Mouse (Mus musculus): Measurements from ENCODE around the gene Olfr224. TPM values are rescaled to one million over a fixed set of nuclear protein-coding genes. Genes with fewer than 3 reads are reported as not detected.

The Olfr224 gene
- not detected for total RNA-seq (2021)
- long read RNA-seq, experiment 1, result 0 reads
- long read RNA-seq, experiment 2, result 0 reads

- no peak for TF ChIP-seq CTCF (conservative IDR thresholded peaks at IDR 0.05)
- Histone ChIP-seq H3K4me3 (no peak within 1 kb of the TSS), H3K27ac (no peak within 1 kb of the TSS)
- no peak for DNase-seq (ENCODE audit: low spot score in 2 of 2)
Observed at GRCm38 (mm10) chr11:58570405-58570804, at the start of gene Olfr224. Gene Olfr224, minus strand, starts transcription at chr11:58570553.

GRCm38 (mm10) chr11:58618793-58619192 lies 48.4 kb upstream of the Olfr224 start:
- peak overlapping the region; percentile 84 for H3K27ac ChIP-seq
- no peak overlapping the region for H3K4me3 ChIP-seq
- DNase-seq (ENCODE audit: low spot score in 2 of 2), result peak; percentile 17 to 30
- TF ChIP-seq CTCF (conservative IDR thresholded peaks at IDR 0.05), result no peak

GRCm38 (mm10) chr11:58618369-58618768 lies 48.0 kb upstream of the Olfr224 start:
- Histone ChIP-seq H3K27ac (peak overlapping the region; percentile 84), H3K4me3 (no peak overlapping the region)
- TF ChIP-seq CTCF (conservative IDR thresholded peaks at IDR 0.05), result no peak
- DNase-seq (ENCODE audit: low spot score in 2 of 2), result no peak

GRCm38 (mm10) chr11:58615975-58616374 lies 45.6 kb upstream of the Olfr224 start, which contains the start of gene 2210407C18Rik:
Gene 2210407C18Rik, minus strand, starts transcription at chr11:58616075.
- TF ChIP-seq CTCF (conservative IDR thresholded peaks at IDR 0.05), result no peak
- no peak for DNase-seq (ENCODE audit: low spot score in 2 of 2)
- Histone ChIP-seq H3K27ac (no peak within 1 kb of the TSS), H3K4me3 (no peak within 1 kb of the TSS)

- DNase-seq (ENCODE audit: low spot score in 2 of 2), result no peak
- TF ChIP-seq CTCF (conservative IDR thresholded peaks at IDR 0.05), result no peak
- Histone ChIP-seq H3K4me3 (no peak overlapping the region), H3K27ac (no peak overlapping the region)
Observed at GRCm38 (mm10) chr11:58614526-58614925, 44.2 kb upstream of the Olfr224 start.

GRCm38 (mm10) chr11:58613359-58613758 lies 43.0 kb upstream of the Olfr224 start:
- no peak for TF ChIP-seq CTCF (conservative IDR thresholded peaks at IDR 0.05)
- no peak for DNase-seq (ENCODE audit: low spot score in 2 of 2)
- H3K27ac ChIP-seq, result no peak overlapping the region
- H3K4me3 ChIP-seq, result no peak overlapping the region

GRCm38 (mm10) chr11:58607030-58607429 lies 36.7 kb upstream of the Olfr224 start:
- Histone ChIP-seq H3K4me3 (no peak overlapping the region), H3K27ac (no peak overlapping the region)
- DNase-seq (ENCODE audit: low spot score in 2 of 2), result no peak
- TF ChIP-seq CTCF (conservative IDR thresholded peaks at IDR 0.05), result no peak

GRCm38 (mm10) chr11:58606177-58606919 lies 36.0 kb upstream of the Olfr224 start:
- no peak for TF ChIP-seq CTCF (conservative IDR thresholded peaks at IDR 0.05)
- DNase-seq (ENCODE audit: low spot score in 2 of 2), result no peak
- H3K27ac ChIP-seq, result no peak overlapping the region
- no peak overlapping the region for H3K4me3 ChIP-seq

GRCm38 (mm10) chr11:58605228-58605627 lies 34.9 kb upstream of the Olfr224 start:
- Histone ChIP-seq H3K27ac (no peak overlapping the region), H3K4me3 (no peak overlapping the region)
- no peak for DNase-seq (ENCODE audit: low spot score in 2 of 2)
- no peak for TF ChIP-seq CTCF (conservative IDR thresholded peaks at IDR 0.05)

GRCm38 (mm10) chr11:58604688-58605087 lies 34.3 kb upstream of the Olfr224 start:
- no peak for TF ChIP-seq CTCF (conservative IDR thresholded peaks at IDR 0.05)
- Histone ChIP-seq H3K4me3 (no peak overlapping the region), H3K27ac (no peak overlapping the region)
- no peak for DNase-seq (ENCODE audit: low spot score in 2 of 2)

- no peak overlapping the region for H3K4me3 ChIP-seq
- no peak for TF ChIP-seq CTCF (conservative IDR thresholded peaks at IDR 0.05)
- H3K27ac ChIP-seq, result no peak overlapping the region
- no peak for DNase-seq (ENCODE audit: low spot score in 2 of 2)
Observed at GRCm38 (mm10) chr11:58602800-58603560, 32.6 kb upstream of the Olfr224 start.

GRCm38 (mm10) chr11:58602062-58602461 lies 31.7 kb upstream of the Olfr224 start:
- Histone ChIP-seq H3K4me3 (no peak overlapping the region), H3K27ac (no peak overlapping the region)
- TF ChIP-seq CTCF (conservative IDR thresholded peaks at IDR 0.05), result no peak
- DNase-seq (ENCODE audit: low spot score in 2 of 2), result no peak

GRCm38 (mm10) chr11:58597837-58598236 lies 27.5 kb upstream of the Olfr224 start:
- no peak for TF ChIP-seq CTCF (conservative IDR thresholded peaks at IDR 0.05)
- H3K27ac ChIP-seq, result no peak overlapping the region
- DNase-seq (ENCODE audit: low spot score in 2 of 2), result no peak
- no peak overlapping the region for H3K4me3 ChIP-seq
